Mouse (Mus musculus): ENCODE measurements at regions not wholly inside any gene's neighbourhood (a gene's known extent, or its start where the extent isn't known, plus 50 kb on each side); places are given as distances from the start of the nearest gene placed in this dataset.
"Not testable (repeated sequence)": the region's sequence is repeated elsewhere in the genome, so short reads cannot be mapped to it uniquely, and the experiment has no call there.

GRCm38 (mm10) chrX:50490477-50490967 is 62.2 kb upstream of the Olfr1324 start:
- DNase-seq = not testable (repeated sequence)
